Mouse (Mus musculus) testis, postnatal 10 days (tissue): ENCODE results near the gene Sp2.

Experiments used
- DNase-seq: peaks from one replicate; pipeline ENCODE4 v3.0.0; 2021; ENCODE audit warnings: low spot score

Gene Sp2

DNA sequence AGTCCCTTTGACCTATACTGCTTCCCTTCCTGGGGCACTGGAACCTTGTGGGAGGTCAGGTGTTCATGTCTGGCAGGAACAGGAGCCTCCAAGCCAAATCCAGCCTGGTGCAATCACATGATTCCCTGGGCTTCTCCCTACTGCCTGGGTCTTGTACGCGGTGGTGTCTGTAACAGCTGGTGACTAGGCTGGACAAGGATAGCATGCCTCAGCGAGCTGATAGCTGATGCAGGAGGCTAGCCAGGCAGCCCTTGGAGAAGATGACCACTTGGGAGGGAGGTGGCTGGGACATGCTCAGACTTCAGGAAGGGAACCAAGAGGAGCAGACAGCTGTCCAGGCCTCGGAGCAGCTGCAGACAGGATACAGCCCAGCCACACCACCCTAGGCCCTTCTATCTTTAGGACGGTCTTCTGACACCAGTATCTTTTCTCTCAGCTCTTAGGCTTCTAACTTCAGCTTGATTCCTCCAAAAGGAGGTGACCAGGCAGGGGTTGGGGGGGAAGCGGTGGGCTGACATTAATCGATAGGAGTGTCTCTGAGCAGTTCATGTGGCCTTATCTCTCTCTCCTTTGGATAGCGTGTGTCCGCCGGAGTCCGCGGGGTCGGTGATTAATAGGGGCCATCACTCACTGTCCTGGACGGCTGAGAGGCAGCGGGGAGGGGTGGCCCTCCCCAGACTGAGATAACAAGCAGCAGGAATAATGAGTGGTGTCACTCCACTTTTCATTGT, 76.2 kb downstream of the Sp2 start:
- DNase-seq = no peak
